ENCODE assay signal across 8 mouse cellular contexts in the genomic region with DNA sequence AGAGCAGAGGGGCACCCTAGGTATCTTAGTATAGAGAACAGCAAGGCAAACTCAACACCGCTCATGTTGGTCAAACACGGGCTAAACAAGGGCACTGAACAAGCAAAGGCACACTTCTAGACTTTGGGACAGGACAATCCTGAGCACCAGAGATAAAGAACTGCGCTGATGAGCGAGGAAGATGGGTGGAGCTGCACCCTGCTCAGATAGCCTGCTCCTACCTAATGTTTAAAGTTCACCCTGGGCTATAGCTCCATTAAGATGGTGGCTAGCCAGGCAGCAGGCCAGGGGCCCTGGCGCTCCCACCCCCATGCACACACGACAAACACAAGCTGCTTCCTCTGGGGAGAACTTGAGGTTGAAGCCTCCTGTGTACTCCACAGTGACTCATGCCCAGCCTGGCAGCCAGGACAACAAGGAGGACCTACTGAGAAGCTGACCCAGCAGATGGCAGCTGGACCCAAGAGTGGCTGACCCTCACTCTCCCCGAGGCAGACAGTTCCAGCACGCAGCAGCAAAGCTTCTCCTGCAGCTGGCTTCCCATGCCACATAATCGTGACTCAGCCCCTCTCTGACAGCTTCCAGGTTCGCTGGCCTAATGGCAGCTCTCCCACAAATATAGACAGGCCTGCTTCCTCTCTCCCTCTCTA. TPM values are rescaled to one million over a fixed set of nuclear protein-coding genes. Genes with fewer than 3 reads are reported as not detected.
A peak's percentile ranks its signal among the peaks of the same experiment; 100 is the strongest.
DNase-seq lines count a peak whose midpoint lies in the region; ATAC-seq and TF ChIP-seq lines count a peak whose summit lies in the region.

No protein-coding gene starts in this region.

- H3K27ac ChIP-seq in layer of hippocampus, adult 2 months: peak overlapping the region; percentile 75
- H3K27ac ChIP-seq in lung, embryonic 16.5 days (ENCODE audit: low read length): peak overlapping the region; percentile 82
- peak overlapping the region; percentile 79 for H3K27ac ChIP-seq in stomach, postnatal 0 days (replicated peaks)

- intact Hi-C loops in heart, postnatal 36 days (cut with DNase I): loop anchor here (2.0 kb wide), 1 partner anchor 21 kb away; a partner anchor contains a TSS

- 52% methylated on average over 10 of the region's 10 CpGs for WGBS in lung, embryonic 16.5 days
- 43% methylated on average over 10 of the region's 10 CpGs for WGBS in stomach, postnatal 0 days

- no peak overlapping the region for H3K4me3 ChIP-seq in layer of hippocampus, adult 2 months
- no peak overlapping the region for H3K4me3 ChIP-seq in lung, embryonic 16.5 days (ENCODE audit: low read length)
- no peak overlapping the region for H3K4me3 ChIP-seq in stomach, postnatal 0 days (ENCODE audit: low read depth, low read length)

- no peaks in the 10 kb centered on the region for H3K9me3 ChIP-seq in lung, embryonic 16.5 days (ENCODE audit: control insufficient read depth, low read length)
- H3K9me3 ChIP-seq in stomach, postnatal 0 days (ENCODE audit: control insufficient read depth, low read length): no peaks in the 10 kb centered on the region

- peaks cover 41% of the 10 kb centered on the region for H3K4me1 ChIP-seq in lung, embryonic 16.5 days (replicated peaks; ENCODE audit: control insufficient read depth, insufficient read depth, low read length)
- H3K4me1 ChIP-seq in stomach, postnatal 0 days (replicated peaks; ENCODE audit: control insufficient read depth, insufficient read depth): peaks cover 14% of the 10 kb centered on the region

- no peaks in the 10 kb centered on the region for H3K36me3 ChIP-seq in lung, embryonic 16.5 days (ENCODE audit: control insufficient read depth, insufficient read depth, low read length)
- no peaks in the 10 kb centered on the region for H3K36me3 ChIP-seq in stomach, postnatal 0 days (ENCODE audit: control insufficient read depth, insufficient read depth, low read length)

- no peak for TF ChIP-seq CTCF in layer of hippocampus, adult 2 months (conservative IDR thresholded peaks at IDR 0.05)
- TF ChIP-seq CTCF in stomach, postnatal 0 days (IDR thresholded peaks at IDR 0.05; ENCODE audit: low read depth): peak; percentile 27

- H3K27me3 ChIP-seq in lung, embryonic 16.5 days (ENCODE audit: control insufficient read depth, insufficient read depth, low read depth, low read length): no peaks in the 10 kb centered on the region
- H3K27me3 ChIP-seq in stomach, postnatal 0 days (ENCODE audit: control insufficient read depth, insufficient read depth, low read length): no peaks in the 10 kb centered on the region

- 0 out of 2 replicates have a peak overlapping the region, but pooled peaks have one; percentile 18 for H3K9ac ChIP-seq in lung, embryonic 16.5 days (ENCODE audit: low read length)
- H3K9ac ChIP-seq in stomach, postnatal 0 days (ENCODE audit: low read length): no peak overlapping the region

- no peak overlapping the region for H3K4me2 ChIP-seq in lung, embryonic 16.5 days (ENCODE audit: low read depth, low read length)
- H3K4me2 ChIP-seq in stomach, postnatal 0 days (replicated peaks; ENCODE audit: low read depth): no peak overlapping the region

- DNase-seq in layer of hippocampus, adult 2 months (ENCODE audit: low spot score in 2 of 2): peak in 1 of 2 experiments; percentile 23
- no peak for DNase-seq in layer of hippocampus, adult 9-10 months (ENCODE audit: low spot score)
- peak; percentile 87 for DNase-seq in NIH3T3 (ENCODE audit: low read depth)
- DNase-seq in heart, postnatal 36 days: peak; percentile 57 to 62
- DNase-seq in stomach, postnatal 0 days (ENCODE audit: low spot score): peak; percentile 51

- TF ChIP-seq EP300 in stomach, postnatal 0 days (optimal IDR thresholded peaks at IDR 0.05): no peak

- ATAC-seq in common myeloid progenitor, adult 5-6 weeks (replicated peaks; ENCODE audit: low read depth, poor library complexity, severe bottlenecking): peak; percentile 42
- peak; percentile 24 for ATAC-seq in lung, embryonic 16.5 days (ENCODE audit: low read depth)
- peak; percentile 64 for ATAC-seq in stomach, postnatal 0 days (ENCODE audit: low FRiP score, low TSS enrichment)
- no peak for ATAC-seq in erythroid progenitor cell, adult 5-6 weeks (replicated peaks; ENCODE audit: low FRiP score, poor library complexity, severe bottlenecking)

RNA-seq across cellular contexts. Expression of a gene that starts 21.1 kb away (rescaled TPM):
- total RNA-seq in layer of hippocampus, adult 2 months (2021): 1 to 10 TPM; 3.3 TPM
- 3.7 and 18.4 TPM in 2 replicates for total RNA-seq in common myeloid progenitor, adult 5-6 weeks (2017)
- total RNA-seq in heart, postnatal 36 days (2021): 1 to 10 TPM; 3.3 to 3.8 TPM
- 3.7 and 4.5 TPM in 2 replicates for polyA plus RNA-seq in lung, embryonic 16.5 days (2015; fragmentation: Nextera tagmentation; extraction: Ambion mirVana)
- 1.6 TPM in 2 replicates for polyA plus RNA-seq in stomach, postnatal 0 days (2015; fragmentation: Nextera tagmentation; extraction: Ambion mirVana)
- total RNA-seq in erythroid progenitor cell, adult 5-6 weeks (2015; ENCODE audit: low replicate concordance): 2.9 and 3.8 TPM in 2 replicates
- total RNA-seq in erythroid progenitor cell, adult 5-6 weeks (2017; ENCODE audit: low replicate concordance): 0.51 and 3.8 TPM in 2 replicates

RNA-seq across cellular contexts. Expression of a gene that starts 28.0 kb away (rescaled TPM):
- total RNA-seq in layer of hippocampus, adult 2 months (2021): 1 to 10 TPM; 1.2 to 1.3 TPM
- total RNA-seq in common myeloid progenitor, adult 5-6 weeks (2017): 0.96 TPM in 1 of 2 replicates, not detected in the other
- not detected for total RNA-seq in heart, postnatal 36 days (2021)
- not detected in 2 replicates for polyA plus RNA-seq in lung, embryonic 16.5 days (2015; fragmentation: Nextera tagmentation; extraction: Ambion mirVana)
- not detected in 2 replicates for polyA plus RNA-seq in stomach, postnatal 0 days (2015; fragmentation: Nextera tagmentation; extraction: Ambion mirVana)
- total RNA-seq in erythroid progenitor cell, adult 5-6 weeks (2015; ENCODE audit: low replicate concordance): not detected in 2 replicates
- total RNA-seq in erythroid progenitor cell, adult 5-6 weeks (2017; ENCODE audit: low replicate concordance): not detected in 2 replicates

RNA-seq across cellular contexts. Expression of a gene that starts 37.8 kb away (rescaled TPM):
- 1 to 10 TPM; 1.5 to 2.0 TPM for total RNA-seq in layer of hippocampus, adult 2 months (2021)
- total RNA-seq in common myeloid progenitor, adult 5-6 weeks (2017): not detected in 2 replicates
- total RNA-seq in heart, postnatal 36 days (2021): not detected
- 0.44 TPM in 2 replicates for polyA plus RNA-seq in lung, embryonic 16.5 days (2015; fragmentation: Nextera tagmentation; extraction: Ambion mirVana)
- polyA plus RNA-seq in stomach, postnatal 0 days (2015; fragmentation: Nextera tagmentation; extraction: Ambion mirVana): 1.0 and 1.7 TPM in 2 replicates
- total RNA-seq in erythroid progenitor cell, adult 5-6 weeks (2015; ENCODE audit: low replicate concordance): 6.3 TPM in 1 of 2 replicates, not detected in the other
- not detected in 2 replicates for total RNA-seq in erythroid progenitor cell, adult 5-6 weeks (2017; ENCODE audit: low replicate concordance)
